Mouse (Mus musculus): Measurements from ENCODE around the gene Cdkal1. TPM values are rescaled to one million over a fixed set of nuclear protein-coding genes. Genes with fewer than 3 reads are reported as not detected.

Gene Cdkal1
- polyA plus RNA-seq, 1 experiment = 3.3 TPM

DNA sequence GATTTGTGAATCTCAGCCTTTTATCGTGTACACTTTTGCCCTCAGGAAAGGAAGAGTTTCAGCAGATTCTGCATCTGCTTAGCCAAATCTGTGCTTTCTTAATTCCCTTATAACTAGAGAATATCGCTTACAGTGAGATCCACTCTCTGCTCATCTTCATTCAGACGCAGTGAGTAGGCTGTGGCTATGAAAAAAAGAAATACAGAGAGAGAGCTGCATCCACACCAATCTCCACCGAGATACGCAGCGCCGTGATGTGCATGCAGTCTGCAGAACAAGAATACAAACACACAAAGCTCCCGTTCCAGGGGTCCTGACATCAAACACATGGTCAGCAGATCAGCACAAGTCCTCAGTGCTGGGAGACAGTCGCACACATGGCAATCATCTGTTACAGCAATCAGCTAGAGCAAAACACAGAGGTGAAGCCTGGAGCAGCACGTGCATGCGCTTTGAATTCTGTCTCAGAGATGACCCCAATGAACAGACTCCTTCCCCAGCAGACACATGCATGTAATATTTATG lies 199.6 kb downstream of the Cdkal1 start:
- WGBS = over 99% methylated on average over 11 of the region's 11 CpGs
- H3K4me3 ChIP-seq (ENCODE audit: control insufficient read depth, insufficient read depth, low read length) = no peak overlapping the region
- H3K4me1 ChIP-seq (replicated peaks; ENCODE audit: control insufficient read depth, insufficient read depth, low read length) = no peaks in the 10 kb centered on the region
- H3K36me3 ChIP-seq (ENCODE audit: control insufficient read depth, insufficient read depth, low read length) = no peaks in the 10 kb centered on the region
- H3K27me3 ChIP-seq (ENCODE audit: control insufficient read depth, insufficient read depth, low read length) = no peaks in the 10 kb centered on the region
- no peak for TF ChIP-seq POLR2A (IDR thresholded peaks at IDR 0.05; ENCODE audit: control insufficient read depth, extremely low read depth, insufficient read depth, low read length, poor library complexity)
- no peak for TF ChIP-seq CTCF (IDR thresholded peaks at IDR 0.05; ENCODE audit: borderline replicate concordance, control insufficient read depth, extremely low read depth, insufficient read depth, low read length, poor library complexity)
- H3K27ac ChIP-seq (ENCODE audit: control insufficient read depth, insufficient read depth, low read length) = no peak overlapping the region
- no peak for DNase-seq

DNA sequence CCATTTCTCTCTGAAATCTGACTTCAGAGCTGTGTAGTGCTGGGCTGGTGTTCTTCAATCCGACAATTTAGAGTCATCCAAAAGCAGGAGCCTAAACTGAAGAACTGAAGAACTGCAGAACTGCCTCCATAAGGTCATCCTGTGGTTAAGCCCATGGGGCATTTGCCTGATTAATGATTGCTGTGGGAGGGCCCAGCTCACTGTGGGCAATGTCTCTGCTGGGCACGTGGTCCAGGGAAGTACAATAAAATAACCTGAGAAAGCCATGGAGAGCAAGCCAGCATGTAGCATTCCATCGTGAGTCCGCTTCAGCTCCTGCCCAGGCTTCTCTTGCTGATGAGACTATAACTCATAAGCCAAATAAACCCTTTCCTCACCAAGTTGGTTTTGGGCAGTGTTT lies 202.1 kb downstream of the Cdkal1 start:
- 98% methylated on average over 4 of the region's 4 CpGs for WGBS
- no peaks in the 10 kb centered on the region for H3K4me1 ChIP-seq (replicated peaks; ENCODE audit: control insufficient read depth, insufficient read depth, low read length)
- TF ChIP-seq POLR2A (IDR thresholded peaks at IDR 0.05; ENCODE audit: control insufficient read depth, extremely low read depth, insufficient read depth, low read length, poor library complexity) (no peak), CTCF (IDR thresholded peaks at IDR 0.05; ENCODE audit: borderline replicate concordance, control insufficient read depth, extremely low read depth, insufficient read depth, low read length, poor library complexity) (no peak)
- H3K36me3 ChIP-seq (ENCODE audit: control insufficient read depth, insufficient read depth, low read length) = no peaks in the 10 kb centered on the region
- no peak overlapping the region for H3K4me3 ChIP-seq (ENCODE audit: control insufficient read depth, insufficient read depth, low read length)
- H3K27ac ChIP-seq (ENCODE audit: control insufficient read depth, insufficient read depth, low read length) = no peak overlapping the region
- no peaks in the 10 kb centered on the region for H3K27me3 ChIP-seq (ENCODE audit: control insufficient read depth, insufficient read depth, low read length)
- no peak for DNase-seq

- Histone ChIP-seq H3K4me3 (ENCODE audit: control insufficient read depth, insufficient read depth, low read length) (no peak overlapping the region), H3K27me3 (ENCODE audit: control insufficient read depth, insufficient read depth, low read length) (no peaks in the 10 kb centered on the region), H3K4me1 (replicated peaks; ENCODE audit: control insufficient read depth, insufficient read depth, low read length) (no peaks in the 10 kb centered on the region), H3K36me3 (ENCODE audit: control insufficient read depth, insufficient read depth, low read length) (no peaks in the 10 kb centered on the region), H3K27ac (ENCODE audit: control insufficient read depth, insufficient read depth, low read length) (no peak overlapping the region)
- WGBS = 92% methylated on average over 6 of the region's 6 CpGs
- no peak for DNase-seq
- TF ChIP-seq CTCF (IDR thresholded peaks at IDR 0.05; ENCODE audit: borderline replicate concordance, control insufficient read depth, extremely low read depth, insufficient read depth, low read length, poor library complexity) (no peak), POLR2A (IDR thresholded peaks at IDR 0.05; ENCODE audit: control insufficient read depth, extremely low read depth, insufficient read depth, low read length, poor library complexity) (no peak)
Observed at GRCm38 (mm10) chr13:29652791-29653190, 202.7 kb downstream of the Cdkal1 start.

GRCm38 (mm10) chr13:29650576-29651236 lies 204.8 kb downstream of the Cdkal1 start:
- TF ChIP-seq CTCF (IDR thresholded peaks at IDR 0.05; ENCODE audit: borderline replicate concordance, control insufficient read depth, extremely low read depth, insufficient read depth, low read length, poor library complexity) (no peak), POLR2A (IDR thresholded peaks at IDR 0.05; ENCODE audit: control insufficient read depth, extremely low read depth, insufficient read depth, low read length, poor library complexity) (no peak)
- Histone ChIP-seq H3K27ac (ENCODE audit: control insufficient read depth, insufficient read depth, low read length) (no peak overlapping the region), H3K36me3 (ENCODE audit: control insufficient read depth, insufficient read depth, low read length) (no peaks in the 10 kb centered on the region), H3K27me3 (ENCODE audit: control insufficient read depth, insufficient read depth, low read length) (no peaks in the 10 kb centered on the region), H3K4me1 (replicated peaks; ENCODE audit: control insufficient read depth, insufficient read depth, low read length) (no peaks in the 10 kb centered on the region), H3K4me3 (ENCODE audit: control insufficient read depth, insufficient read depth, low read length) (no peak overlapping the region)
- 82% methylated on average over 6 of the region's 6 CpGs for WGBS
- DNase-seq = no peak

GRCm38 (mm10) chr13:29649593-29649992 lies 205.9 kb downstream of the Cdkal1 start:
- H3K4me3 ChIP-seq (ENCODE audit: control insufficient read depth, insufficient read depth, low read length) = no peak overlapping the region
- H3K36me3 ChIP-seq (ENCODE audit: control insufficient read depth, insufficient read depth, low read length) = no peaks in the 10 kb centered on the region
- H3K4me1 ChIP-seq (replicated peaks; ENCODE audit: control insufficient read depth, insufficient read depth, low read length) = no peaks in the 10 kb centered on the region
- TF ChIP-seq POLR2A (IDR thresholded peaks at IDR 0.05; ENCODE audit: control insufficient read depth, extremely low read depth, insufficient read depth, low read length, poor library complexity) (no peak), CTCF (IDR thresholded peaks at IDR 0.05; ENCODE audit: borderline replicate concordance, control insufficient read depth, extremely low read depth, insufficient read depth, low read length, poor library complexity) (no peak)
- DNase-seq = no peak
- H3K27ac ChIP-seq (ENCODE audit: control insufficient read depth, insufficient read depth, low read length) = no peak overlapping the region
- H3K27me3 ChIP-seq (ENCODE audit: control insufficient read depth, insufficient read depth, low read length) = no peaks in the 10 kb centered on the region
- WGBS = 62% methylated on average over 2 of the region's 2 CpGs

- H3K27me3 ChIP-seq (ENCODE audit: control insufficient read depth, insufficient read depth, low read length) = no peaks in the 10 kb centered on the region
- no peak for DNase-seq
- no peak overlapping the region for H3K27ac ChIP-seq (ENCODE audit: control insufficient read depth, insufficient read depth, low read length)
- TF ChIP-seq CTCF (IDR thresholded peaks at IDR 0.05; ENCODE audit: borderline replicate concordance, control insufficient read depth, extremely low read depth, insufficient read depth, low read length, poor library complexity) (no peak), POLR2A (IDR thresholded peaks at IDR 0.05; ENCODE audit: control insufficient read depth, extremely low read depth, insufficient read depth, low read length, poor library complexity) (no peak)
- no peaks in the 10 kb centered on the region for H3K36me3 ChIP-seq (ENCODE audit: control insufficient read depth, insufficient read depth, low read length)
- 95% methylated on average over 2 of the region's 2 CpGs for WGBS
- H3K4me1 ChIP-seq (replicated peaks; ENCODE audit: control insufficient read depth, insufficient read depth, low read length) = peaks cover 2% of the 10 kb centered on the region
- no peak overlapping the region for H3K4me3 ChIP-seq (ENCODE audit: control insufficient read depth, insufficient read depth, low read length)
Observed at GRCm38 (mm10) chr13:29642226-29642625, 213.2 kb downstream of the Cdkal1 start.

Data from thymus, adult 2 months (tissue).